Mouse (Mus musculus): ENCODE measurements around the gene Rgl3. TPM values are rescaled to one million over a fixed set of nuclear protein-coding genes. Genes with fewer than 3 reads are reported as not detected.

Rgl3 gene
- total RNA-seq, 2 experiments from 2014 or later: 1.5 to 1.9 TPM

DNA sequence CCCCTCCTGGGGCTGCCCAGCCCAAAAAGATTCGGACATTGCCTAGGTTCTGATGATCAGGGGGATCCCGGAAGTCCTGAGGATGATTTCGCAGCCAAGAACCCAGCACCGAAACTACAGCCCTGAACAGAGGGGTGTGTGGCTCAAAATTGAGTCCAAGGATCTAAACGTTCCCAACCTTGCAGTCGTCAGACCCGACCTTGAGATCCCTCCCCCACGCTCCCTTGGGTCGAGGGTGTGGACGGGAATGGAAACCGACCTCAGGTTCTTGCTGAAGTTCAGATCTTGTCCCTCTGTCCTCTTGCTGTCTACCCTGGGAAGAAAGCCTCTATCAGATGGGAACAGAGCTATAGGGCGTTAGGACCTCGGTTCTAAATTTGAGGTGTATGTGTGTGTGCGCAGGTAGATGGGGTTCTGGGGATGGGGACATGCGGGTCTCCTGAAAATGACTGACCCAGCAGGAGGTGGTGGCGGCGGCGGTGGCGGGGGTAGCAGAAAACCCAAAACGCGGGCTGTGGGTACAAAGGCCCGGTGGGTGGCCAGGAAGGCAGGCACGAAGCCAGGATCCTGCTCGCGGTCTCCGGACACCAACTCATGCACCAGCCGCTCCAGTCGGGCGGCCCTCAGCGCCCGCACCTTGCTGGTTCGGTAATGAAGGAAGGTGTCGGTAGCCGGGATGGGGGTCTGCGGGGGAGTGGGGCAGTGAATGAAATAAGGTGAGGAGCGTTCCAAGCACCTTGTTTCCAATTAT is 1.5 kb downstream of the Rgl3 start:
- no peak for DNase-seq (ENCODE audit: extremely low spot score in 1 of 2, low spot score in 1 of 2)

- DNase-seq (ENCODE audit: extremely low spot score in 1 of 2, low spot score in 1 of 2): no peak
Observed at GRCm38 (mm10) chr9:21983911-21984310, 5.3 kb downstream of the Rgl3 start.

GRCm38 (mm10) chr9:21978398-21979128 is 10.7 kb downstream of the Rgl3 start:
- DNase-seq (ENCODE audit: extremely low spot score in 1 of 2, low spot score in 1 of 2): no peak

- peak in 1 of 2 experiments; percentile 40 for DNase-seq (ENCODE audit: extremely low spot score in 1 of 2, low spot score in 1 of 2)
Observed at GRCm38 (mm10) chr9:21977972-21978371, 11.3 kb downstream of the Rgl3 start.

DNA sequence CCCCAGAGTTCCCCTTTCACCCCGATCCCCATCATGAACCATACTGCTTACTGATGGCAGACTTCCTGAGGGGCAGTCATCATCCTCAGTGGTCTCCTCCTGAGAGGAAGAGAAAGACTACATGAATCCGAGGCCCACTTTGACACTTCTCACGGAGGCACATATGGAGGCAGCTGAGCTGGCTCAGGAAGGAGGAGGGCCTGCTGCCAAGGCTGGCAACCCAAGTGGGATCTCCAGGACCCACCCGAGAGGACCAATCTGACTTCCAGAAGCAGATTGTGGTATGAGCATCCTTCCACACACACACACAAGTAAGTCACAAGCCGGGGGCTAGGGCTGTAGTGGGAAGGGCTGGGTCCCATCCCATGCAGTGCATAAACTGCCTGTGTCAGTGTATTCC is 11.9 kb downstream of the Rgl3 start:
- no peak for DNase-seq (ENCODE audit: extremely low spot score in 1 of 2, low spot score in 1 of 2)

- no peak for DNase-seq (ENCODE audit: extremely low spot score in 1 of 2, low spot score in 1 of 2)
Observed at GRCm38 (mm10) chr9:21976626-21977175, 12.5 kb downstream of the Rgl3 start.

DNA sequence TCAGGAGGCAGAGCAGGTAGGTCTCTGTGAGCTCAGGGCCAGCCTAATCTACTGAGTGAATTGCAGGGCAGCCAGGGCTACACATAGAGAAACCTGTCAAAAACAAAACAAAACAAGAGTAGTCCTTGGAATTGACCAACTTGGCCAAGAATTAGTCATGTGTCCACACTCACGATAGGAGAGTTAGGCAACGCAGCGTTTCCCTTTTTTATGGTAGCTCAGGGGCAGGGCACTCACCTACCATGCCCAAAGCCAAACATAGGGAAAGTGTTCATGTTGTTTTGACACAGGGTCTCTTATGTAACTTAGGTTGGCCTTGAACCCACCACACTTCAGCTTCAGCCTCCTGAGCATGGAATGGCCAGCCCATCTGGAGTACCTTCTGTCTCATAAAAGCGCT is 19.9 kb downstream of the Rgl3 start:
- DNase-seq (ENCODE audit: extremely low spot score in 1 of 2, low spot score in 1 of 2): no peak

DNA sequence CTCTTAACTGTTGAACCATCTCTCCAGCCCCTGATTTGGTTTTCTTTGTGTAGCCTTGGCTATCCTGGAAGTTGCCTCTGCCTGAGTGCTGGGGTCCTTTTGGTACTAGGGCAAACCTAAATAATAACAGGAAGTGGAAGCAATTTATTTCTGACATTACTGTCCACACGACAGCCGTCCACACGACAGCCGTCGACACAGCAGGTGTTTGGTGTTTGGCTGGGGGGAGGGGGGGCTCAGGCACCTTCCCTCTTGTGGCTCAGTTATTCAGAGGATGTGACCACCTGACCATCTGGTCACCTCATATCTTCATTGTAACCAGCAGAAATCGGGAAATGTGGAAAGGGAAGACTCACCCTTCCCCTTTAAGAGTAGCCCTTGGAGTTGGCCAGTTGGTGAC is 20.4 kb downstream of the Rgl3 start:
- DNase-seq (ENCODE audit: extremely low spot score in 1 of 2, low spot score in 1 of 2): no peak

DNA sequence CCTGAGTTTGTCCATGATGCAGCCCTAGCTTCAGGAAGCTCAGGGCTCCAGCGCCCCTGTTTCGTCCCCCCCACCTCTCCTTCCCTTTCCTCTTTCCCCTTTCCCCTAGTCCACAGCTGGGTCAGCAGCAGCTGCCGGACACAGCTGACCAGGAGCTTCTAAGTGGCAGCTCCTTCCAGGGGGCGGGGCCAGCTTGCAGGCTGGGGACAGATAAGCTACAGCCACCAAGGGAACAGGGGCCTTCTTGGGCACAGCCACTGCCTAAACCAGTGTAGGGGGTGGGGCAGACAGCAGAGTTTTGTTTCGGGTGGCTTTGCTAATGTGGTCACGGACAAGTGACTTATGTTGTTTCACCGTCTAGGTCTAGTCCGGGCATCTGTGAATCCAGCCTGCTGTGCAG is 25.8 kb downstream of the Rgl3 start, which contains the start of gene Epor:
Gene Epor (minus strand): TSS at position 90 of the 400 bp plus-strand sequence.
- DNase-seq (ENCODE audit: extremely low spot score in 1 of 2, low spot score in 1 of 2): no peak

DNA sequence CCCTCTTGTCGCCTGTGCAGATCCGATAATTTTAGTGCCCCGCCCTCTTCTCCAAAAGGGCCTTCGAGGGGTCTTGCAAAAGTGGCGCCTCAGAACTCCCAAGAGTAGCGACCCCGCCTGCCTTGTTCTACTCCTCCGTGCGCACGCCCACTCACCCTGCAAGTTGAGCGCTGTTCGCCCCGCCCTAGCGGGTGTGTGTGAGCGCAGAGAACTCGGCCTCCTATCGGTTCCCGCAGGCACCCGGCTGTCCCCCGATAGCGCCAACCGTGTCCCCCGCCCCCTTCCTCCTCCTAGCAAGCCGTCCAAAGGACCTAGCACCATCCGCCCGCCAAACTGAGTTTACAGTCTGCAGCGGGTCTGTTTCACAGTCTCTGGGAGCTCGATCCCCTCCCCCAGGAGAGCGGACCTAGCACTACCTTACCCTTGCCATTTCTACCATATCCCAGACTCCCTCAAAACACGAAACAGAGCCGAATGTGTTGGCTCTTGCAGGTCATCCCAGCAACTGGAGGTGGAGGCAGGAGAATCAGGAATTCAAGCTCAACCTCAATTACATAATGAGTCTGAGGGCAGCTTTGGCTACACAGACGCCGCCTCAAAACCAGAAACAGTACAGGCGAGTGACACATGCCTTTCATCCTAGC is 26.7 kb downstream of the Rgl3 start:
- peak; percentile 58 to 64 for DNase-seq (ENCODE audit: extremely low spot score in 1 of 2, low spot score in 1 of 2)

GRCm38 (mm10) chr9:21962010-21962409 is 27.2 kb downstream of the Rgl3 start:
- DNase-seq (ENCODE audit: extremely low spot score in 1 of 2, low spot score in 1 of 2): no peak

GRCm38 (mm10) chr9:21961366-21961980 is 27.8 kb downstream of the Rgl3 start:
- DNase-seq (ENCODE audit: extremely low spot score in 1 of 2, low spot score in 1 of 2): no peak

GRCm38 (mm10) chr9:21960558-21961208 is 28.6 kb downstream of the Rgl3 start:
- DNase-seq (ENCODE audit: extremely low spot score in 1 of 2, low spot score in 1 of 2): no peak

DNA sequence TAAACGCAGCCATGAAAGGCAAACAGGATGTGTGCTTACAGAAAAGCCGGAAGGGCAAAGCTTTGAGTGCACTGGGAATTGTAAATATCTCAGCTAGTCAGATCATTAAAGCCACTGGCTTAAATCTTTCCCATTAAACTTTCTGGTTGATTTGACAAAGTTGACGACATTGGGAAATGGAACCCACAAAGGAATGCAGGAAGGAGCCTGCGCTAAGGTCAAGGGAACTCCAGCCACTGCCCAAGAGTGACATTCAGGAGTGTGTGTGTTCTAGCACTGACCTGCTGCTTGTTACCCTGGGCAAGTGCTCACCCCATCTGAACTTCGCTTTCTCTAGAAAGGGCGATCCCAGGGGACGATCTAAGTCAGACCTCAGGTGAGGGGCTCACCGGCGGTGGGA is 29.1 kb downstream of the Rgl3 start:
- DNase-seq (ENCODE audit: extremely low spot score in 1 of 2, low spot score in 1 of 2): no peak

DNA sequence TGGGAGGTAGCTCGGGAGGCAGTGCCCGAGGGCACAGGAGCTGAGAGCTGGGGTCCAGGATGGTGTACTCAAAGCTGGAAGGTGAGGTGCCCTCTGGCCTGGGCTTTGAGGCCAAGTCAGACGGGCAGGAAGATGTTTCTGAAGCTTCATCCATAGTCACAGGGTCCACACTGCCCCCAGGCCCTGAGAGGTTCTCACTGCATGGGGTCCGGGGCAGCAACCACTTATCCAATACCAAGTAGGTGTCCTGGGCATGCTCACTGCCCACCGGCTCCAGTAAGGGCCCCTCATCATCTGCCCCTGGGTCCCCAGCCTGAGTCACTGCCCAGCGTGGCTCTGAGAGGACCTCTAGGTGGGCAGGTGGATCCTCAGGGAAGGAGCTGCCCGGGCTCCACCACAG is 30.0 kb downstream of the Rgl3 start:
- no peak for DNase-seq (ENCODE audit: extremely low spot score in 1 of 2, low spot score in 1 of 2)

- DNase-seq (ENCODE audit: extremely low spot score in 1 of 2, low spot score in 1 of 2): no peak
Observed at GRCm38 (mm10) chr9:21958372-21958771, 30.9 kb downstream of the Rgl3 start.

GRCm38 (mm10) chr9:21955570-21956281 is 33.5 kb downstream of the Rgl3 start, which contains the start of gene Swsap1:
Swsap1 (plus strand) TSS chr9:21955755.
- DNase-seq (ENCODE audit: extremely low spot score in 1 of 2, low spot score in 1 of 2): peak; percentile 97 to 99

- DNase-seq (ENCODE audit: extremely low spot score in 1 of 2, low spot score in 1 of 2): no peak
Observed at GRCm38 (mm10) chr9:21955225-21955569, 34.0 kb downstream of the Rgl3 start.

DNA sequence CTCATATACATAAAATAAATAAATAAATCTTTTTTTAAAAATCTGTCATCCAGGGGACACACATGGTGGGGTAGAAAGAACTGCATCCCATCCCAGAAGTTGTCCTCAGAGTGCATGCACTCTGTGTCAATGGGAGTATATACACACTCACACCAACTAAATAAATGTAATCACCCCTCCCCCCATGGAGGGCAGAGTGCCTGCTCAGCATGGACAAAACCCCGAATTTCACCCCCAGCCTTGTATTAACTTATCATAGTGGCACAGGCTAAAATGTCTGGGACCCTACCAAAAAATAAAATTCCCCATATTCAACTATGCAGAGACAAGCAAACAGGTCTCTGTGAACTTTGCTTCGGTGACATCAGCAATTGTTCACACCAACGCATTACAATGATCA is 34.6 kb downstream of the Rgl3 start:
- DNase-seq (ENCODE audit: extremely low spot score in 1 of 2, low spot score in 1 of 2): no peak

DNA sequence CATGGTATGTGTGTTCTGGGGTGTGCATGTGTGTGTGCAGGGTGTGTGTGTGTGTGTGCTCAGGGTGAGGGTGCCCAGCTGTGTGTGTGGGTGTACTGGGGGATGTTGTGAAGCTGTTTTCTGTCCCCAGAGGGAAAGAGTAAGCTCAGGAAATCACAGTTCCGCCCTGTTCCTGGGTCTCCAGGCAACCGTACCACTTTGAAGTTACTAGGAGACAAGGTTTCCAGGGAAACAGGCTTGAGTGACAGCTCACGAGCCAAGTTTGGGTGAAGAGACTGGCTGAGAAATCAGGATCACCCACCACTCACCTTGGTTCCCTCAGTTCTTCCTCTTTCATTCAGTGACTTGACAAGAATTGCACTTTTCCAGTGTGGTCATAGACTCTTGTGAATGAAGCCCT is 35.6 kb downstream of the Rgl3 start:
- no peak for DNase-seq (ENCODE audit: extremely low spot score in 1 of 2, low spot score in 1 of 2)

Data from layer of hippocampus, postnatal 25 days (tissue).